Comparison of ENCODE assay signal across 8 mouse cellular contexts in genomic region chr13:13954931-13955330, GRCm38 (mm10). TPM values are rescaled to one million over a fixed set of nuclear protein-coding genes. Genes with fewer than 3 reads are reported as not detected.
A peak's percentile ranks its signal among the peaks of the same experiment; 100 is the strongest.
DNase-seq lines count a peak whose midpoint lies in the region; ATAC-seq and TF ChIP-seq lines count a peak whose summit lies in the region.

No protein-coding gene starts in this region.

- H3K36me3 ChIP-seq in erythroblast, embryonic 14.5 days (ENCODE audit: control insufficient read depth) = peaks cover 37% of the 10 kb centered on the region
- H3K36me3 ChIP-seq in limb, embryonic 12.5 days = peaks cover 6% of the 10 kb centered on the region; the same call in 1 of the 2 replicates
- H3K36me3 ChIP-seq in stomach, postnatal 0 days (ENCODE audit: control insufficient read depth, insufficient read depth, low read length) = no peaks in the 10 kb centered on the region

- H3K27ac ChIP-seq in limb, embryonic 12.5 days = peak overlapping the region; percentile 92
- H3K27ac ChIP-seq in stomach, postnatal 0 days (replicated peaks) = peak overlapping the region; percentile 85

- H3K9me3 ChIP-seq in erythroblast, embryonic 14.5 days (ENCODE audit: control insufficient read depth, low read length) = peaks cover 3% of the 10 kb centered on the region
- H3K9me3 ChIP-seq in limb, embryonic 12.5 days = no peaks in the 10 kb centered on the region
- no peaks in the 10 kb centered on the region for H3K9me3 ChIP-seq in stomach, postnatal 0 days (ENCODE audit: control insufficient read depth, low read length)

- WGBS in limb, embryonic 12.5 days = under 1% methylated on average over 29 of the region's 29 CpGs
- WGBS in stomach, postnatal 0 days = under 1% methylated on average over 29 of the region's 29 CpGs

- peak overlapping the region; percentile 94 for H3K4me3 ChIP-seq in erythroblast, embryonic 14.5 days (replicated peaks)
- peak overlapping the region; percentile 82 for H3K4me3 ChIP-seq in limb, embryonic 12.5 days (replicated peaks)
- H3K4me3 ChIP-seq in stomach, postnatal 0 days (ENCODE audit: low read depth, low read length) = peak overlapping the region; percentile 74

- peak; percentile 32 for DNase-seq in layer of hippocampus, adult 11-12 months (ENCODE audit: low spot score)
- DNase-seq in layer of hippocampus, adult 9-10 months (ENCODE audit: low spot score) = no peak
- peak; percentile 29 for DNase-seq in adipocyte (ENCODE audit: low spot score)
- peak; percentile 70 for DNase-seq in heart, postnatal 4 days
- no peak for DNase-seq in stomach, postnatal 0 days (ENCODE audit: low spot score)

- TF ChIP-seq EP300 in stomach, postnatal 0 days (optimal IDR thresholded peaks at IDR 0.05) = no peak

- no peak for TF ChIP-seq CTCF in stomach, postnatal 0 days (IDR thresholded peaks at IDR 0.05; ENCODE audit: low read depth)

- H3K4me2 ChIP-seq in limb, embryonic 12.5 days = peak overlapping the region; percentile 67
- H3K4me2 ChIP-seq in stomach, postnatal 0 days (replicated peaks; ENCODE audit: low read depth) = peak overlapping the region; percentile 89

- H3K27me3 ChIP-seq in erythroblast, embryonic 14.5 days (ENCODE audit: control insufficient read depth) = no peaks in the 10 kb centered on the region
- no peaks in the 10 kb centered on the region for H3K27me3 ChIP-seq in limb, embryonic 12.5 days
- H3K27me3 ChIP-seq in stomach, postnatal 0 days (ENCODE audit: control insufficient read depth, insufficient read depth, low read length) = no peaks in the 10 kb centered on the region

- peaks cover 48% of the 10 kb centered on the region for H3K4me1 ChIP-seq in erythroblast, embryonic 14.5 days (ENCODE audit: control insufficient read depth)
- peaks cover 5% of the 10 kb centered on the region for H3K4me1 ChIP-seq in limb, embryonic 12.5 days (replicated peaks)
- no peaks in the 10 kb centered on the region for H3K4me1 ChIP-seq in stomach, postnatal 0 days (replicated peaks; ENCODE audit: control insufficient read depth, insufficient read depth)

- H3K9ac ChIP-seq in limb, embryonic 12.5 days (replicated peaks) = peak overlapping the region; percentile 79
- H3K9ac ChIP-seq in stomach, postnatal 0 days (ENCODE audit: low read length) = peak overlapping the region; percentile 77

- ATAC-seq in limb, embryonic 12.5 days (ENCODE audit: insufficient number of reproducible peaks, insufficient read depth, low FRiP score, low TSS enrichment, low read depth) = no peak; the same call in 1 of the 2 replicates
- ATAC-seq in megakaryocyte-erythroid progenitor cell, adult 5-6 weeks (replicated peaks; ENCODE audit: low FRiP score, low TSS enrichment, poor library complexity, severe bottlenecking) = peak; percentile 58
- peak; percentile 36 for ATAC-seq in stomach, postnatal 0 days (ENCODE audit: low FRiP score, low TSS enrichment)

RNA-seq across cellular contexts. Expression of gene B3galnt2, which starts 0.7 kb away (rescaled TPM):
- 1.6 and 3.0 TPM in 2 replicates for polyA plus RNA-seq in erythroblast, embryonic 14.5 days (2012)
- total RNA-seq in heart, postnatal 4 days (2021) = 10 to 100 TPM; 15.2 to 16.2 TPM
- 53.4 and 55.0 TPM in 2 replicates for polyA plus RNA-seq in limb, embryonic 12.5 days (2016; fragmentation: Nextera tagmentation; extraction: Ambion mirVana)
- 82.9 and 102 TPM in 2 replicates for total RNA-seq in megakaryocyte-erythroid progenitor cell, adult 5-6 weeks (2014; fragmentation: Nextera tagmentation)
- total RNA-seq in megakaryocyte-erythroid progenitor cell, adult 5-6 weeks (2017) = 81.3 and 86.6 TPM in 2 replicates
- polyA plus RNA-seq in stomach, postnatal 0 days (2015; fragmentation: Nextera tagmentation; extraction: Ambion mirVana) = 17.4 and 18.0 TPM in 2 replicates

Comparison
In these comparisons a context has a peak if more than half of its experiments do, and no peak if none do; other contexts are left out.
1. DNase-seq: peak in layer of hippocampus, adult 11-12 months (single experiment), adipocyte (single experiment) and heart, postnatal 4 days (single experiment); none in layer of hippocampus, adult 9-10 months (single experiment) and stomach, postnatal 0 days (single experiment).
2. Peak in every context shown above with its lines, with median percentiles within 50 percentile points of each other: H3K4me3 ChIP-seq.